Mouse (Mus musculus) limb, embryonic 13.5 days (tissue): Measurements from ENCODE around the gene Gm10775. TPM values are rescaled to one million over a fixed set of nuclear protein-coding genes. Genes with fewer than 3 reads are reported as not detected.

Experiments
- ATAC-seq: fragments of 200-750 bp; cut with Nextera tagmentation; 2 replicates; pipeline ENCODE4 v1.8.0; 2017; ENCODE audit warnings: low read depth, moderate number of reproducible peaks, moderate TSS enrichment; ENCODE audit not compliant: low FRiP score
- H3K27ac ChIP-seq: fragments of 300-500 bp; sonication (generic); 2 replicates; pipeline ENCODE4 v1.5.1; 2015; ENCODE audit warnings: inconsistent platforms, mild to moderate bottlenecking, moderate library complexity
- H3K27me3 ChIP-seq: fragments of 300-500 bp; sonication (generic); 2 replicates; pipeline ENCODE4 v1.6.1; 2015; ENCODE audit warnings: mild to moderate bottlenecking, inconsistent platforms
- H3K36me3 ChIP-seq: fragments of 300-500 bp; sonication (generic); 2 replicates; pipeline ENCODE4 v1.6.1; 2015; ENCODE audit warnings: inconsistent platforms, mild to moderate bottlenecking, moderate library complexity
- H3K4me1 ChIP-seq: fragments of 300-500 bp; sonication (generic); 2 replicates; pipeline ENCODE4 v1.6.1; 2015; ENCODE audit warnings: inconsistent platforms
- H3K4me2 ChIP-seq: fragments of 300-500 bp; sonication (generic); replicated peaks from 2 replicates; pipeline ENCODE4 v1.6.1; 2015; ENCODE audit warnings: inconsistent platforms, mild to moderate bottlenecking, moderate library complexity
- H3K4me3 ChIP-seq: fragments of 300-500 bp; sonication (generic); 2 replicates; pipeline ENCODE4 v1.5.1; 2015; ENCODE audit warnings: moderate library complexity, mild to moderate bottlenecking, inconsistent platforms
- H3K9ac ChIP-seq: fragments of 300-500 bp; sonication (generic); 2 replicates; pipeline ENCODE4 v1.6.1; 2015; ENCODE audit warnings: mild to moderate bottlenecking, inconsistent platforms
- H3K9me3 ChIP-seq: fragments of 300-500 bp; sonication (generic); 2 replicates; pipeline ENCODE4 v1.6.1; 2016; ENCODE audit warnings: inconsistent platforms
- WGBS: fragments of 180-500 bp; shearing (Covaris S2); methylation state at CpG from one replicate; pipeline ENCODE4 v1.1.7; 2015; 5-methylcytosine and 5-hydroxymethylcytosine counted together
- polyA plus RNA-seq: library from polyadenylated mRNA; unstranded; fragments of >200 nt; fragmentation: Nextera tagmentation; extraction: Ambion mirVana; gene quantifications from 2 replicates; pipeline ENCODE4 v1.2.1, GENCODE M21; 2015

Gene Gm10775
- not detected in 2 replicates for polyA plus RNA-seq

- Histone ChIP-seq H3K36me3 (peaks cover 55% of the 10 kb centered on the region), H3K9me3 (peaks cover 70% of the 10 kb centered on the region), H3K4me2 (peak within 1 kb of the TSS; percentile 51), H3K9ac (no peak within 1 kb of the TSS), H3K4me1 (no peaks in the 10 kb centered on the region), H3K4me3 (peak within 1 kb of the TSS; percentile 20), H3K27me3 (peaks cover 17% of the 10 kb centered on the region), H3K27ac (no peak within 1 kb of the TSS)
- 49% methylated on average over 29 of the region's 29 CpGs for WGBS
- ATAC-seq = no peak
Measured at GRCm38 (mm10) chr13:65259239-65259638, at the start of gene Gm10775. Gene Gm10775, plus strand, starts transcription at chr13:65259539.

- no peak overlapping the region for H3K4me3 ChIP-seq
- H3K27me3 ChIP-seq = no peaks in the 10 kb centered on the region
- H3K4me2 ChIP-seq = no peak overlapping the region
- H3K4me1 ChIP-seq = no peaks in the 10 kb centered on the region
- WGBS = 64% methylated on average over 6 of the region's 6 CpGs
- ATAC-seq = no peak
- peaks cover 8% of the 10 kb centered on the region; the same call in 1 of the 2 replicates for H3K9me3 ChIP-seq
- no peak overlapping the region for H3K9ac ChIP-seq
- no peaks in the 10 kb centered on the region for H3K36me3 ChIP-seq
- no peak overlapping the region for H3K27ac ChIP-seq
Measured at GRCm38 (mm10) chr13:65225945-65226344, 33.4 kb upstream of the Gm10775 start.

GRCm38 (mm10) chr13:65226657-65227056 lies 32.7 kb upstream of the Gm10775 start:
- no peak for ATAC-seq
- Histone ChIP-seq H3K4me1 (no peaks in the 10 kb centered on the region), H3K4me2 (no peak overlapping the region), H3K9ac (no peak overlapping the region), H3K4me3 (no peak overlapping the region), H3K27ac (no peak overlapping the region), H3K9me3 (peaks cover 8% of the 10 kb centered on the region; the same call in 1 of the 2 replicates), H3K36me3 (no peaks in the 10 kb centered on the region), H3K27me3 (no peaks in the 10 kb centered on the region)
- 91% methylated on average over 2 of the region's 2 CpGs for WGBS

GRCm38 (mm10) chr13:65237211-65237610 lies 22.1 kb upstream of the Gm10775 start:
- 73% methylated on average over 9 of the region's 9 CpGs for WGBS
- no peak for ATAC-seq

DNA sequence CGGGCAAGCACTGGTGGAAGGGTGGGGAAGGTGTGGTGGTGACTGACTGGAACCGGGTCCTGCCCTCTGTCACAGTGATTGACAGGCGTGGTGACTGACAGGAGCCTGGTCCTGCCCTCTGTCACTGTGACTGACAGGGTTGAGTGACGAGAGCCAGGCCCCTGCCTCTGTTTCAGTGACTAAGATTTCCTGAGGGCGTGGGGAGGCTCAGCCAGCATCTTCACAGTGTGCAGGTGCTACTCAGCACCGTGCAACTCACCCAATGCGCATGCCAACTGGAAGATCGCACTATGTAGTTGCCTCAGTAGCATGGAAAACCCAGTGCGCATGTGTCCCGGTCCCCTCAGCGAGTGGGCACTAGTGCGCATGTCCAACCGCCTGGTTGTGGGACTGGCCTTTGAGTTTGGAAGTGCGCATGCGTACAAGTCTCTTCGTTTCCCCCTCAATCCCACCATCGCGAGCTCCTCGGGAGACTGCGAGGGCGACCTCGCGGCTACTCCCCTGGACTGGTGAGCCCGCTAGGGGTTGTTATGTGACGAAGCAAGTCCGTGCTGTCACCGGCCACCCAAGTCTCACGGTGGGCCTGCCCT lies 18.7 kb upstream of the Gm10775 start:
- Histone ChIP-seq H3K4me1 (peaks cover 10% of the 10 kb centered on the region), H3K4me2 (peak overlapping the region; percentile 98), H3K9me3 (peaks cover 32% of the 10 kb centered on the region), H3K36me3 (peaks cover 14% of the 10 kb centered on the region), H3K27ac (peak overlapping the region; percentile 88), H3K4me3 (peak overlapping the region; percentile 78), H3K9ac (peak overlapping the region; percentile 78), H3K27me3 (no peaks in the 10 kb centered on the region)
- WGBS = under 1% methylated on average over 28 of the region's 28 CpGs
- peak; percentile 93 for ATAC-seq

More at GRCm38 (mm10) chr13:65237211-65237610, 22.1 kb upstream of the Gm10775 start:
- no peak overlapping the region for H3K9ac ChIP-seq
- no peak overlapping the region for H3K27ac ChIP-seq
- H3K27me3 ChIP-seq = no peaks in the 10 kb centered on the region
- peaks cover 13% of the 10 kb centered on the region; the same call in 1 of the 2 replicates for H3K9me3 ChIP-seq
- no peak overlapping the region for H3K4me2 ChIP-seq
- no peak overlapping the region for H3K4me3 ChIP-seq
- no peaks in the 10 kb centered on the region for H3K36me3 ChIP-seq
- H3K4me1 ChIP-seq = peaks cover 5% of the 10 kb centered on the region

- Histone ChIP-seq H3K27me3 (no peaks in the 10 kb centered on the region), H3K36me3 (peaks cover 20% of the 10 kb centered on the region), H3K9ac (peak overlapping the region; percentile 78), H3K4me1 (peaks cover 10% of the 10 kb centered on the region), H3K27ac (peak overlapping the region; percentile 88), H3K4me2 (peak overlapping the region; percentile 98), H3K9me3 (peaks cover 38% of the 10 kb centered on the region), H3K4me3 (peak overlapping the region; percentile 78)
- under 1% methylated on average over 45 of the region's 45 CpGs for WGBS
- peak; percentile 90 for ATAC-seq
Measured at GRCm38 (mm10) chr13:65241099-65241626, 18.2 kb upstream of the Gm10775 start.

DNA sequence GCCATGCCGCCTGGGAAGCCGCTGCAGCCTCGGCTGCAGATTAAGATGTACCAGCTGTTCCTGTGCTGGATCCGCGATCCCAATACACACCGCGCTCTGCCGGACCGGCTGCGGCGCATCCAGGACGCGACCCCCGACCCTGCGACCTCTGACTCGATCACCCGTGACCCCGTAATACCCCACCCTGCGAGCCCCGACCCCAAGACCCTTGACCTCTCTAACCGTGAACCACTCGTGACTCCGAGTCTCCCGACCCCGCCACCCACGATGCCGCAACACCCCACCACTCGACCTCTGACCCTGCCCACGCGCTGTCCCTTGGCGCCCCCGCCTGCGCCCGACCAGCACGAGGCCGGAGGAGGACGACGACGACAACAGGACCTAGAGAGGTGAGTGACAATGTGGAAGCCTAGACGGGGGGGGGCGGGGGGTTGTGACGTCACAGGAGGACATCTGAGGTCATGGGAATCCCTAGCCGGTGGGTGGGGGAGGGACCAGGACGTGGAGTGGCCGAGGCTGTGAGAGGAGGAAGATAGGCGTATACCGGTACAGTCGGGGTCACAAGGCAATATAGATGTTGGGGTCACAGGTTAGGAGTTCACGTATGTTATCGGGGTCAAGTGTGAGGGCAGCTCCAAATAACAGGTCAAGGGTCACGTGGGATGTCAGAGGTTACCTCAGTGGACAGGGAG lies 17.6 kb upstream of the Gm10775 start:
- peak overlapping the region; percentile 78 for H3K9ac ChIP-seq
- peaks cover 10% of the 10 kb centered on the region for H3K4me1 ChIP-seq
- H3K4me2 ChIP-seq = peak overlapping the region; percentile 98
- WGBS = 2% methylated on average over 50 of the region's 51 CpGs
- H3K27ac ChIP-seq = peak overlapping the region; percentile 88
- peaks cover 20% of the 10 kb centered on the region for H3K36me3 ChIP-seq
- H3K9me3 ChIP-seq = peaks cover 38% of the 10 kb centered on the region
- ATAC-seq = peak; percentile 7
- peak overlapping the region; percentile 78 for H3K4me3 ChIP-seq
- H3K27me3 ChIP-seq = no peaks in the 10 kb centered on the region

- H3K9me3 ChIP-seq = peaks cover 40% of the 10 kb centered on the region
- peak overlapping the region; percentile 78 for H3K9ac ChIP-seq
- 36% methylated on average over 27 of the region's 27 CpGs for WGBS
Measured at GRCm38 (mm10) chr13:65242319-65242787, 17.0 kb upstream of the Gm10775 start.

DNA sequence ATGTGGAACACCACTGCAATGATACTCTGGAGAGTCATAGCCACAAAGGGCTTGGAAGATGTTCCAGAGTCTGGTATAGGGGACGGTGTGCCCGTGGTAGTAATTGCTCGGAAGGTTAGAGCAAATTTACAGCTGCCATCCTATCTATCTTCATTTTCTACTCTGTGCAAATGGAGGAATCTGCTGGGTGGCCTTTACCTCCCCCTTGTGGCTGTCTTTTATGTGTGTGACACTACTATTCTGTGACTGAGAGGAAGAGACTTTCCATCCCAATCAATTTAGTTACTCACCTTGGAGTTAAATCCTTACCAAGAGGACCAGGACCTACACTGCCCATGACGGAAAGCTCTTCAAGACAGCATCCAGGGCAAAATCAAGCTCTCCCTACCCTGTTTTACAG lies 16.1 kb upstream of the Gm10775 start:
- Histone ChIP-seq H3K4me2 (no peak overlapping the region), H3K4me3 (no peak overlapping the region), H3K9ac (no peak overlapping the region), H3K4me1 (peaks cover 10% of the 10 kb centered on the region), H3K27me3 (no peaks in the 10 kb centered on the region), H3K9me3 (peaks cover 43% of the 10 kb centered on the region), H3K27ac (no peak overlapping the region), H3K36me3 (peaks cover 29% of the 10 kb centered on the region)
- WGBS = 95% methylated on average over 4 of the region's 4 CpGs
- ATAC-seq = no peak

More at GRCm38 (mm10) chr13:65242319-65242787, 17.0 kb upstream of the Gm10775 start:
- H3K4me2 ChIP-seq = peak overlapping the region; percentile 98
- ATAC-seq = no peak
- peaks cover 21% of the 10 kb centered on the region for H3K36me3 ChIP-seq
- peak overlapping the region; percentile 78 for H3K4me3 ChIP-seq
- H3K27me3 ChIP-seq = no peaks in the 10 kb centered on the region
- H3K4me1 ChIP-seq = peaks cover 10% of the 10 kb centered on the region
- H3K27ac ChIP-seq = no peak overlapping the region

DNA sequence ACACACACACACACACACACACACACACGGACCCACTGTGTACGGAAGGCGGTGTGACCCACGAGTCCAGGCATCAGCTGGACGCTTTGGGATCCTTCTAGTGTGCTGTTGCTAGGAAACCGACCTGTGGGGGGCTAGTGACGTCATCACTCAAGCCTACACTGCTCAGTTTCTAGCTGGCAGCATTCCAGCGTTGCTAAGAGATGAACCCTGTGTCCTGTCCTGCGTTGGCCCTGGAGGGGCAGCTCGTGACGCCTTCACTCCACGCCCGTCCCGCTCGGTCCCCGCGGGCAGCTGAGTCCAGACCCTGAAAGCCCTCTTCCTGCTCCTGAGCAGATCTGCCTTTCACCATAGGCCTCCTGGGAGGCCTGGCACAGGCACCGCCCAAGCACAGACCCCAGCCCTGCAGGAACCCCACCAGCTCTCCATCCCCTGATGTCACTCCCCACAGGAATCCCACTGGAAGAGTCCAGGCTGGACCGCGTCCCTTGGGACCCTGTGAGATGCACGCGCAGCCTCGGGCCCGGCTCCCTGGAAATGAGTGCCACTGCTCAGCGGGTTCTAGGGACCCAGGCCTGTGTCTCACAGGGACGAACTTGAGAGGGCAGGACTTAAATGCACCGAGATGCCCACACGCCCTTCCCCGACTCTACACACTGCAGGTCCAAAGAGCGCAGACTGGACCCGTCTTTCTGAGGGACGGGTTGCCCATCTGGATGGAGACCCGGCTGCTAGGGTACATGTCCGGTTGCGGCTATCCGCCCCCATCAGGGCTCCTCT lies 974 bp upstream of the Gm10775 start:
- no peak overlapping the region for H3K9ac ChIP-seq
- peak overlapping the region; percentile 20 for H3K4me3 ChIP-seq
- 31% methylated on average over 36 of the region's 36 CpGs for WGBS
- H3K27me3 ChIP-seq = peaks cover 17% of the 10 kb centered on the region
- H3K9me3 ChIP-seq = peaks cover 61% of the 10 kb centered on the region
- H3K4me2 ChIP-seq = peak overlapping the region; percentile 51
- H3K36me3 ChIP-seq = peaks cover 46% of the 10 kb centered on the region
- peak; percentile 49; the same call in 1 of the 2 replicates for ATAC-seq
- H3K27ac ChIP-seq = no peak overlapping the region
- no peaks in the 10 kb centered on the region for H3K4me1 ChIP-seq

- peaks cover 17% of the 10 kb centered on the region for H3K27me3 ChIP-seq
- no peak overlapping the region for H3K4me3 ChIP-seq
- no peak overlapping the region for H3K27ac ChIP-seq
- ATAC-seq = no peak
- H3K9me3 ChIP-seq = peaks cover 87% of the 10 kb centered on the region
- WGBS = 92% methylated on average over 5 of the region's 5 CpGs
- no peak overlapping the region for H3K4me2 ChIP-seq
- H3K36me3 ChIP-seq = peaks cover 74% of the 10 kb centered on the region
- no peaks in the 10 kb centered on the region for H3K4me1 ChIP-seq
- H3K9ac ChIP-seq = no peak overlapping the region
Measured at GRCm38 (mm10) chr13:65262086-65262485, 2.7 kb downstream of the Gm10775 start.
